Mouse (Mus musculus) splenic B cell, adult 2 months (primary cell): ENCODE results near the gene Plcb1.

ENCODE experiments used
- DNase-seq: peaks from one replicate; pipeline ENCODE4 v3.0.0-alpha.2; 2011; ENCODE audit warnings: low read depth, low spot score
- H3K27me3 ChIP-seq: 2 replicates; pipeline ENCODE4 v1.6.1; 2012; ENCODE audit warnings: mild to moderate bottlenecking, low read length, moderate library complexity, mixed read lengths; ENCODE audit not compliant: control insufficient read depth, poor library complexity, insufficient read depth, severe bottlenecking
- H3K36me3 ChIP-seq: 2 replicates; pipeline ENCODE4 v1.6.1; 2012; ENCODE audit warnings: mild to moderate bottlenecking, low read length, moderate library complexity, mixed read lengths; ENCODE audit not compliant: control insufficient read depth, poor library complexity, insufficient read depth, severe bottlenecking

The Plcb1 gene

DNA sequence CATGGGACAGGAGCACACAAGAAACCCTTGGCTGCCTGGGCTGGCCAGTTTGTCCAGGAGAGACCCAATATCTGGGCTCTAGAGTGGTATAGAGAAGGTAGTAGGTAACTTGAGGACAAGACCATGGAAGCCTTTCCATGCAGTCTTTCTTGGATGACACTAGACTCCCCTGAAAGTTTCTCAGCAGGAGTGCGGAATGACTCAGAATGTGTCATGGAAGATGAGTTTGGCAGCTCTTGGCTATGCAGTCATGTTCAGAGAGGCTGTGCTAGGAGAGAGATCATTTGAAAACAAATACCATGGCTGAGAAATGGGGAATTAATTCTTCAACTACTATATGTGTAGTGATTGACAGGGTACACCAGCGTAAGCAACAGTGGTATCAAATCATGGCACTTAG lies 372.1 kb downstream of the Plcb1 start:
- Histone ChIP-seq H3K27me3 (no peaks in the 10 kb centered on the region), H3K36me3 (no peaks in the 10 kb centered on the region)
- no peak for DNase-seq

DNA sequence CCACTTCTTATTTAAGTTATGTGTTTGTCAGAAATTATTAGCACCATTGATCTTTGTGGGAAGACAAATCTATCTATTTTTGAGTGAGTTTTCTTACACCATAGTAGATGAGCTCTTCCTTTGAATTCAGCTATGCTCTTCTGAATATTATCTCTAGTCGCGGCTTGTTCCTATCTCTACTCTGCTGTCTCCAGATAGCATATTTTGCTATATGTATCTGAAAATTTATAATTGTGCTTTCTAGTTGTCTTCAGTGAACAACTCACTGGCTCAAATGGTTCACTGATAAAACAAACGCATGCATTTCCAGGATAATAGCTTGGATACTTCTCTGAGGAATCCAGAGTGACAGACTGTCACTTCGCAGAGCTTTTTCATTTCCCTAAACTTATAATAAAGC lies 375.8 kb downstream of the Plcb1 start:
- no peaks in the 10 kb centered on the region for H3K27me3 ChIP-seq
- H3K36me3 ChIP-seq: no peaks in the 10 kb centered on the region
- no peak for DNase-seq

DNA sequence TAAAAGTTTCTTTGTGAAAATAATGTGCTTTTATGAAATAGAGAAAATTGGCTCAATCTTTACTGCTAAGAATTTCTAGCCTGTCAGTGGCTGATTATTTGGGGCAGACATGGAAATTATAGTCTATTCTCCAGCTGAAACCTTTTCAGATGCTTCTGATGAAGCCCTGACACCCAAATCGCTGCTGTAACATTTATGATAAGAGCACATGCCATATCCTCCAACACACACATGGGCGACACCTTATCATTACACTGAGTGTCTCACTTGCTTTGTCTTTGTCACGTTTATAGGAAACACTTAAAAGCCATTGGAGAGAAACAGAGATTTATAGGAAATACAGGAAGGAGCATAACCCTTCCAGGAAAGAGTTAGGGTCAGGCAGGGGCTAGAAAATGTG lies 379.6 kb downstream of the Plcb1 start:
- H3K27me3 ChIP-seq: no peaks in the 10 kb centered on the region
- no peak for DNase-seq
- H3K36me3 ChIP-seq: no peaks in the 10 kb centered on the region

DNA sequence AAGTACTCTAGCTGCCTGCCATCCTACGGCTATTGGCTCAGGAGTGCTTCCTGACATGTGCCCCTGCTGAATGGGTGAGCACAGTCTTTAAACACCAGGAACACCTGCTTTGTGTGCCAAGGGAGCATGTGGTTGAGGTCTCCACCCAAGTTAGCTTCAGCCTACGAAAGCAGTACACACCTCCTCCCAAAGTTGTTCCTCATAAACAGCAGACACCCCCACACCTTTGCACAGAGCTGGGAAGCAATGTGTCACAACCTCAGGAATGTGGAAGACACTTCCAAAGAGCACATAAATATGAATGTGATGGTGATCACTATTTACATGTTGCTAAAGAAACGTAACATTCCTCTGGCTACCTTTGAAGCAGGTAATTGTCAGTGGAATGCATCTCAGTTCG lies 389.7 kb downstream of the Plcb1 start:
- DNase-seq: no peak
- Histone ChIP-seq H3K27me3 (no peaks in the 10 kb centered on the region), H3K36me3 (no peaks in the 10 kb centered on the region)

DNA sequence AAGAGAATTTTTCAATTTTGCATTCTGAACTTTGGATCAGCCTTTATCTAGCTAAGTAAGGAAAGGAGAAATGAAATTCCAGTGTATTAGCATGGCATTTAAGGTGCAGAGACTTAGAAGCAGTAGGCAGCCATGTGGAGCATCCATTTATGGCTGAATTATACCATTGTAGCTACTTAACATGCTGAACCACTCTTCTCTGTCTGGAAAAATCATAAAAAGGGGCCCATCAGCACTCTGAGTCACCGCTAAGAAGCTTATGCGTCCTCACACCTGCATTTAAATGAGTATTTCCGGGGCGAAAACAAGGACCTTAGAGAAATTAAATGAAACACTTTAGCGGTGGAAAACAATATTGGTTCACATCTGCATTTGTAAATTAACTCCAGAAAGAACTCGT lies 401.8 kb downstream of the Plcb1 start:
- no peaks in the 10 kb centered on the region for H3K36me3 ChIP-seq
- no peak for DNase-seq
- H3K27me3 ChIP-seq: no peaks in the 10 kb centered on the region

DNA sequence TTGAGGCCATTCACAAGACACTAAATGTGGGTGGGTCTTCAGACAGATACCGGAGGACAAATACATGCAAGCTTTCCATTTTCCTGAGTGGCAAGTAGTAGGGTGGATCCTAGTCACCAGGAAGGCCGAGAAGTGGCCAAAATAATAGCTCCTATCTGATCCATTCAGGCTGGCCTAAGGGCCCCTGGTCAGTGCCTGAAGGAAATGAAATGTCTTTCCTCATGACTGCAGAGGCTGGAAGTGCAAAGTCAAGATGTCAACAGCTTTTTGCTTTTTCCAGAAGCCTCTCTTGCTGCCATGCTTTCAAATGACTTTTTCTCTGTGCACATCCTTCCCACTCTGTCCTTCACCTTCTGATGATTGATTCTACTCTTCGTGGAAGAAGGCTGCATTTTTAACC lies 415.0 kb downstream of the Plcb1 start:
- H3K36me3 ChIP-seq: no peaks in the 10 kb centered on the region
- H3K27me3 ChIP-seq: no peaks in the 10 kb centered on the region
- DNase-seq: no peak

DNA sequence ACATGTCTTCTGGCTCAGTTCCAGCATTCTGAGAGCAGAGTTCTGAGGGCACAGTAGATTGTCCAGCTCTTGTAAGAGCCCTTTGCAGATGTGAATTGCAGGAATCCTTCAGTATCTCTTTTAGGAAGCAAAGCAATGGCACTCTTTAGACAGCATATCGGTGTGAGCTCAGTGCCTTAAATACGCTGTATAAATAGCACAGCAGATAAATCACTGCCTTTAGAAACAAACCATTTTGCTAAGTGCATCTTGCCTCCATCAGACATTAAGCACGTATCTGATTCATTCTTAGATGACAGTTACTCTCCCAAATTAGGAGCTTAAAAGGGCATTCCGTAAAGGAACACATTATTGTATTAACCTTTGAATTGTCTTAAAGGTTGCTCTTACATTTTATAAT lies 416.5 kb downstream of the Plcb1 start:
- Histone ChIP-seq H3K27me3 (no peaks in the 10 kb centered on the region), H3K36me3 (no peaks in the 10 kb centered on the region)
- no peak for DNase-seq

DNA sequence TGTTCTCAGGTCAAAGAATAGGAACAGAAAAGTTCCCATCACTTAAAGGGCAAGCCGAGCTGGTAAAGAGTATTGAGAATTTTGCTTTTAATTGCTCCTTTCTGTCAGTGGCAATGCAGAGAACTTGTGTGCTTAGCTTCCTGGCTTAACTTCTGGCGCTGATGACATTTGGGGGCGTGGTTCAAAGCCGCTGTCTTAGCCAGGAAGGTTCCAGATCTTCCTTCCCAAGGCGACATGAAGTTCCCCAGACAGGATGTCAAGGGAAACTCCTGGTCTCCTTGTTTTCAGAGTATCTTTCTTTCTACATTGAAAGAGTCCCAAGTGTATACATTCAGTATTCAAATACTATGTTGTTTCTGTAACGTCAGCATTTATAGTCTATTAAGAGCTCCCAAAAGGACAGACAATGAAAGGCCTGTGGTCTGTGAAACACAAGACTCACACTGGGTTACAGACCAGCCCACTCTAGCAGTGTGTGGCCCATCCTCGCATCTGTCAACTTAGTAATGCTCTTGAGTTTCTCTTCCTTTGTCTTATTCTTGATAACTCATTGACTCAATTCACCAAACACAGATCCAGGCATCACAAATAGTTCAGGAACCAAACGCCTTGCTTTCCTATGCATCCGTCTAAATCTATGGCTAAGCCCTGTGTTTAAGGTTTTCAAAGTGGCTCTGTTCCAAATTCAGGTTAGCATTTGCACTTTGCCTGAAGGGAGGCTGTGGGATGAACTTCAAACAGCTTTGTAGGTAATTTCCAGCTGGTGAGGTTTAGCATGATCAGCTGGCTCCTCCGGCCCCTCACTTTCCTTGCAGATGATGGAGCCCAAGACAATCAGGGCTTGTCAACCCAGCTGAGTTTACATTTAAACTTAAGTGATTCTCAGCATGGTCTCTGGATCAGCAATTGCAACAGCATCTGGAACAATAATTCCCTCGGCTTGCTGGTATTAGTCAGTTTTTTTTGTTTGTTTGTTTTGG lies 418.6 kb downstream of the Plcb1 start:
- Histone ChIP-seq H3K36me3 (no peaks in the 10 kb centered on the region), H3K27me3 (no peaks in the 10 kb centered on the region)
- no peak for DNase-seq

DNA sequence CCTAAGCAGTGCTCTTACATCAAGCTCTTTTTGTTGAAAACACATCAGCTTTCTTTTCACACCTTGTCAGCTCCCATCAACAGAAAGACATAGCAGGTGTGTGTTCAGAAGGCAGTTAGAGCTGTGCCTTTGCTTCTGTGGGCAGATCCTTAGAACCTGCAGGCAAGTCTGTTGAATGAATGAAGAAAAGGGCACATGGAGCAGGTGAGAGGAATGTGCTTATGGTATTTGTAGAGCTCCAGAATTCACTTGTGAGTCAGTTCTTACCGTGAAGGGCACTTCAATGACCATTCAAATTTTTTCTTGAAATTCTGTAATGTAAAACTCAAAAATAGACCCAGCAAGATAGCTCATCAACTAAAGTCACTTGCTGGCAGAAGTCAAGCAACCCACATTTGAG lies 423.0 kb downstream of the Plcb1 start:
- H3K36me3 ChIP-seq: no peaks in the 10 kb centered on the region

DNA sequence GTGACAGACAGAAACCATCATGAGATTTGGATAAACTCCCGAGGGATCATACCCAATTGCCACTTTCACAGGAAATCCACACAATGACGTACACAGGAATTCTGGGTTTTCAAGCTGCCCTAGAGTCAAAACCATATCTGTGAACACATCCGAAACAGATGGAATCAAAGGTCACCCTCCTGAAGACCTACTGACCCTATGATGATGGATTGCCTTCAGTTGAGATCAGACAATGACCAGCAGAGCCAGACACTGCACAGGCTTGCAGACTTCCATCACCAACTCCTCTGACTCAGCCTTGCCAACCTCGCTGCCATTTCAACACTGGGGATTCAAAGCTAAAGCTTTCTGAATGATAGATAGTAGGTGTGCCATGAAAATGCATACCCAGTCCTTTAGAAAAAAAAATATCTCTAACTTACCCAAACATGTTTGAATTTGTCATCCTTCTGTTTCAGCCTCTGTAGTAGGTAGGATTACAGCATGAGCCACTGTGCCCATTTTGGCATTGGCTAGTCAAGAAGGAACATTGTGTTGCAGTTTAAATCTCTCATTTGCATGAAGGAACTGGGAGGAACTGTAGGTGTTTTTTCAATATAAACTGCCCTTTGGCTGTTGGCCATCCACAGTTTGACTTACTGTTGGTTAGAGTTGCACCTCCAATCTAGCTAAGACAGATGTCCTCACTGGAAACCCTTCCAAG lies 429.0 kb downstream of the Plcb1 start:
- no peaks in the 10 kb centered on the region for H3K36me3 ChIP-seq
- H3K27me3 ChIP-seq: no peaks in the 10 kb centered on the region
- DNase-seq: no peak

More for the DNA sequence above, 423.0 kb downstream of the Plcb1 start:
- DNase-seq: no peak
- H3K27me3 ChIP-seq: no peaks in the 10 kb centered on the region

DNA sequence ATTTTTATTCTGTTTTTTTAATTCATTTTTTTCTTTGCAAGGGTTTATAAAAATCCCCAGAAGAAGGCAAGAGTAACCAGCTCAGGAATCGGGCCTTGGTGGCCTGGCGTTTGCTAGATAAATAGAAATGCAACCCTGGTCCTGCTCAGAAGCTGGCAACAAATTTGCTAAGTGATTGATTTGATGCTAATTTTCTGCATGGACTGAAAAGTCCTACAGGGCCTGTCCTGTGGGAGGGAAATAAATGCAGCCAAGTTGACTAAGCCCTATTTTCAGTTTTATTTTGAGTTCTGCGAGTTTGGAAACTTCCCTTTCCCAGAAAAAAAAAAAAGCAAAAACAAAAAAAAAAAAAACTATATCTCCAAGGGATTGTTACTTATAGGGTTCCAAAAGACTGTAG lies 433.5 kb downstream of the Plcb1 start:
- Histone ChIP-seq H3K27me3 (no peaks in the 10 kb centered on the region), H3K36me3 (no peaks in the 10 kb centered on the region)
- no peak for DNase-seq

DNA sequence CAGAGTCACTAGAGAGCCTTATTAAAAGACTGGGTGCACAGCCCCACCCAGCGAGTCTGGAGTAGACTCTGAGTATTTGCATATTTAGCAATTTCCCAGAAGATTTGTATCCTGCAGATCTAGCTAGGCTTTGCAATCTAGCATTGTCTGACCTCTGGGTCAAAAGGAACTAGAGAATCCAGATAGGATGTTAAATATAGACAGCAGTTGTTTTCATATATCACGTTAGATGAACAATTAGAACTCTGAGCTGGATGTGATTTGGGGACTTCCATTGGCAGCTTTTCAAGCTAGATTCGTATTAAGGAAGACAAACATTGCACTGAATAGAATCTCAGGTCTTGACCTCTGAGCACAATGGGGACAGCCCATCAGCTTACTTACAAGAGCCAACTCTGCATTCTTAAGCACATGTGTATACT lies 439.7 kb downstream of the Plcb1 start:
- no peaks in the 10 kb centered on the region for H3K27me3 ChIP-seq
- no peaks in the 10 kb centered on the region for H3K36me3 ChIP-seq
- DNase-seq: no peak

DNA sequence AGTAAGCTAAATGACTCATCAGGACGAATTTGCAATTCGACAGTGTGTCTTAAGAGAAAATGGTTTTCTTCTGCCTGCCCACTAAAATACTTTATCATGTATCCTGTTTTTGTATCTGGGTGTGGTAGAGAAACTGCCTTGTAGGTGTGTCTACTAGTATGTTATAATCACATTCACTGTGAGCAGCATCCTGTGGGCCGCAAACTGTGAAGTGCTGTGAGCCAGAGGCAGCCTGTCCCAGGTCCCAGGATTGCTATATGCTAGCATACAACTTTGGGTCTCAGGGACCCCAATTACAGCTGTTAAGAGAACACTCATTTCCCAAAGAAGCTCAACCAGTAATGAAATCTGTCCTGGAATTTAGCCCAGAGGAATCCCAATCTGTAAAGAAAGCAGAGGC lies 444.4 kb downstream of the Plcb1 start:
- no peaks in the 10 kb centered on the region for H3K36me3 ChIP-seq
- H3K27me3 ChIP-seq: no peaks in the 10 kb centered on the region
- no peak for DNase-seq

DNA sequence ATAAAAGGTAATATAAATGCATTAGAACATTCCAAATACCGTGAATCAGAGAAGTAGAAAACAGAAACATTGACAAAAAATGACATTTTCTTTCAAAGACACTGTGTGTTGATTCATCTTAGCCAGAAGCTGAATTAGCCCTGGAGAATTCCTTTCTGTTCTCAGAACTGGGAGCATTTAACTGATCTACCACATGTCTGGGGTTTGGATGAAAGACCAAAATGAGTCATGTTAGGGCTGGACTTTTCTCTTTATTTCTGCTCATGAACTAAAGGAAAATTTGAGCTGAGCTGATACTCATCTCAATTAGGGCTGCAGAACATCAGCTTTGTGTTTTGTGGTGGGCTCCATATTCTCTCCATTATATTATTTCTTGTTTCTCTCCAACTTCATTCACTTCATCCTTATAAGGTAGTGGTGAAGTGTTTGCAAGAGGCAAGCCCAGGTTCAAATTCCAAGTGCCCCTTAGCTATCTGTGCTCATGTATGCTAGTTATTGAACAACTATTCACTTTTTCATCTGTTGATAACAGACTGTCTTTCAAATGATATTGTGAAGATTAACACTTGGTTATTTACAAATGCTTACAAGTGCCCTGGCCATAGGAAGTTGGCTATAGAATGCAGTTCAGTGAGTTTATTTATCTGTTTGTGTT lies 456.9 kb downstream of the Plcb1 start:
- H3K36me3 ChIP-seq: no peaks in the 10 kb centered on the region
- H3K27me3 ChIP-seq: no peaks in the 10 kb centered on the region
- DNase-seq: no peak

DNA sequence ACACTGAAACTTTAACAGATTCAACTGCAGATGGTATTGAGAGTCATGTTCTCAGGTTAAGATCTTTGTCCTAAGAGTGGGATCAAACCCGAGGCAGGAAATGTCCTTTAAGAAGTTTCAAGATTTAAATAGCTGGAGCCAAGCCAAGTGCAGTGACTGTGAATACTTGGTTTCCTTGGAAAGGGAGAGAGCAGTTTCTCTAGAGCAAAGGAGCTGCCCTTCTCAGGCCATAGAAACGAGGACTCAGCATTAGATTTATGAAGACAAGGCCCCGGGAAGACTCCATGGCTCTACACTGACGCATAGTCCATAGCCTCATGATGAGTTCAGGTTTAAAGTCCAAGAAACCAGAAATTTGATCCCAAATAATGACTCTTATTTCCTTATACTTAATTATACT lies 457.9 kb downstream of the Plcb1 start:
- DNase-seq: no peak
- no peaks in the 10 kb centered on the region for H3K27me3 ChIP-seq
- no peaks in the 10 kb centered on the region for H3K36me3 ChIP-seq
